Mouse (Mus musculus): ENCODE results near the gene Mnd1.

Gene Mnd1

GRCm38 (mm10) chr3:84048729-84049175 is 106.8 kb downstream of the Mnd1 start:
- 62% methylated on average over 9 of the region's 9 CpGs for WGBS

GRCm38 (mm10) chr3:84046206-84046605 is 109.4 kb downstream of the Mnd1 start:
- WGBS: 94% methylated on average over 8 of the region's 8 CpGs

GRCm38 (mm10) chr3:84041739-84042138 is 113.8 kb downstream of the Mnd1 start:
- 96% methylated on average over 8 of the region's 8 CpGs for WGBS

GRCm38 (mm10) chr3:84040476-84041082 is 115.0 kb downstream of the Mnd1 start:
- WGBS: 2% methylated on average over 23 of the region's 23 CpGs

GRCm38 (mm10) chr3:84039646-84040475 is 115.7 kb downstream of the Mnd1 start, which contains the start of gene Tmem131l:
Gene Tmem131l, minus strand, starts transcription at chr3:84040175.
- 1% methylated on average over 100 of the region's 100 CpGs for WGBS

GRCm38 (mm10) chr3:84038981-84039645 is 116.5 kb downstream of the Mnd1 start:
- 2% methylated on average over 42 of the region's 42 CpGs for WGBS

- WGBS: 42% methylated on average over 1 of the region's 1 CpGs
Measured at GRCm38 (mm10) chr3:84038126-84038525, 117.5 kb downstream of the Mnd1 start.
